Mouse (Mus musculus) cortical plate, adult 2 months (tissue): ENCODE results near the gene Sgms1. TPM values are rescaled to one million over a fixed set of nuclear protein-coding genes. Genes with fewer than 3 reads are reported as not detected.

Experiments
- H3K27ac ChIP-seq: fragments of 200-500 bp; 2 replicates; pipeline ENCODE4 v1.5.1; 2012; ENCODE audit warnings: low read length, control low read depth, inconsistent platforms; ENCODE audit not compliant: insufficient read depth
- H3K4me1 ChIP-seq: fragments of 200-500 bp; 2 replicates; pipeline ENCODE4 v1.6.1; 2011; ENCODE audit warnings: low read length; ENCODE audit not compliant: control insufficient read depth, insufficient read depth
- H3K4me3 ChIP-seq: fragments of 200-500 bp; 2 replicates; pipeline ENCODE4 v1.5.1; 2011; ENCODE audit warnings: mild to moderate bottlenecking, low read length, control low read depth; ENCODE audit not compliant: insufficient read depth
- CTCF ChIP-seq: fragments of 200-500 bp; IDR thresholded peaks from 2 replicates; pipeline ENCODE4 v1.5.1; 2011; ENCODE audit warnings: mild to moderate bottlenecking, control low read depth, low read length; ENCODE audit not compliant: insufficient read depth; ENCODE audit errors: extremely low read depth
- POLR2A ChIP-seq: fragments of 200-500 bp; IDR thresholded peaks from 2 replicates; pipeline ENCODE4 v1.6.1; 2011; ENCODE audit warnings: mild to moderate bottlenecking, low read length, control low read depth; ENCODE audit not compliant: insufficient read depth; ENCODE audit errors: extremely low read depth
- polyA plus RNA-seq: library from polyadenylated mRNA; depleted of rRNA; stranded (reverse); fragments of >200 nt; gene quantifications from 2 replicates; pipeline ENCODE4 v1.2.3, GENCODE M21; 2012

The Sgms1 gene
- polyA plus RNA-seq, 1 experiment = 34.3 TPM

- no peak overlapping the region for H3K4me3 ChIP-seq
- H3K4me1 ChIP-seq = no peaks in the 10 kb centered on the region
- no peak for TF ChIP-seq CTCF
- no peak for TF ChIP-seq POLR2A
- no peak overlapping the region for H3K27ac ChIP-seq
These were observed 265.4 kb downstream of the Sgms1 start for GRCm38 (mm10) chr19:32124155-32124554.

- TF ChIP-seq POLR2A (no peak), CTCF (no peak)
- Histone ChIP-seq H3K27ac (no peak overlapping the region), H3K4me1 (no peaks in the 10 kb centered on the region), H3K4me3 (no peak overlapping the region)
These were observed 266.3 kb downstream of the Sgms1 start for GRCm38 (mm10) chr19:32123196-32123595.

DNA sequence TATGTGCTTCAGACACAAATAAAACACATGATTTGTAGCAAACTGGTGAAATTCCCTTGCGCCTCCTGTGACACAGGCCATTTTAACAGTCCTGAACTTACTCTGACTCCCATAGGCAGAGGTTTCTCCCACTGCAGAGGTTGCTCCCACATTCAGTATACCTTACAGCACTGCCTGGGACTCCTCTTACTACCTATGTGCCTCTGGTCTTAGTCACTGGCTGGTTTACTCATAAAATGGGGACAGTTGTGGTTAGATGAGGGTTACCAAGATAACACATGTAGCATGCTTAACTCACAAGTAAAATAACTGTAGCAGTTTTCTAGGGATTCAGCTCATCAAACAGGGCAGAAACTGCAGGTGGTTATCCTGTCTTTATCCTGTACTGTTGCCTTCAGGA lies 268.7 kb downstream of the Sgms1 start:
- TF ChIP-seq CTCF = no peak
- no peak for TF ChIP-seq POLR2A
- H3K27ac ChIP-seq = no peak overlapping the region
- no peak overlapping the region for H3K4me3 ChIP-seq
- H3K4me1 ChIP-seq = no peaks in the 10 kb centered on the region

DNA sequence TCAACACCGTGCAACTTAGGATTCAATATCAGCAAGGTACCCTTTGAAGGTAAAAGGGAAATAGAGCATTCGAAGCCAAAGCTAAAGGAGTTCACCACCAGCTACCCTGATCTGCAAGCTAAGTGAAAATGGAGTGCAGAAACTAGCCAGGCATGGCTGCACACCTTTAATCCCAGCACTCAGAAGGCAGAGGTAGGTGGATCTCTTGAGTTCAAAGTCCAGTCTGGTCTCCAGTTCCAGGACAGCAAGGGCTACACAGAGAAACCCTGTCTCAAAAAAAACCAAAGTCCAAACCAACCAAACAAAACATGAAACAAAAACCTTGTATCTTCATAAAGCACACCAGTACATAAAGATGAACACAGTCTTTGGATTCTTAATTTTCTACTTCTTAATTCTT lies 269.8 kb downstream of the Sgms1 start:
- Histone ChIP-seq H3K4me1 (no peaks in the 10 kb centered on the region), H3K4me3 (no peak overlapping the region), H3K27ac (no peak overlapping the region)
- no peak for TF ChIP-seq POLR2A
- no peak for TF ChIP-seq CTCF

DNA sequence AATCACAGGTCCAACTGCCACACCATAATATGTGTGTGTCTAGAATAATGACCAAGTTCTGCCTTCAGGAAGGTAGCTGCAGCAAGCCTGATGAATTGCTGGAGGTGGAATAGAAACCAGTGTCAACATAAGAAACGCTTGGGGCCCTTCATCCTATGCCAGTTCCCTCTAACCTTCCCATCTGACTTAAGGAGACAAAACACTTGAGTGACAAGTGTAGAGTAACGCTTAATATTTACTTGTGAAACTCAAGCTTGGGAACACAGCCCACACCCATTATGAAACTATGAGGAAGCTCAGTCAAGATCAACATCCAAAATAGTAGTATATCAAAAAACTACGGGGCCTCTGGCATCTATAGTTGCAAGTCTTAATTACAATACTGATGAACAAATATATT lies 271.0 kb downstream of the Sgms1 start:
- TF ChIP-seq POLR2A (no peak), CTCF (no peak)
- Histone ChIP-seq H3K27ac (no peak overlapping the region), H3K4me1 (no peaks in the 10 kb centered on the region), H3K4me3 (no peak overlapping the region)

GRCm38 (mm10) chr19:32117484-32118018 lies 272.0 kb downstream of the Sgms1 start:
- no peak overlapping the region for H3K27ac ChIP-seq
- no peak overlapping the region for H3K4me3 ChIP-seq
- no peak for TF ChIP-seq POLR2A
- TF ChIP-seq CTCF = 0 out of 2 replicates have a peak, but pooled peaks have one; percentile 20
- no peaks in the 10 kb centered on the region for H3K4me1 ChIP-seq

- no peaks in the 10 kb centered on the region for H3K4me1 ChIP-seq
- no peak overlapping the region for H3K27ac ChIP-seq
- no peak overlapping the region for H3K4me3 ChIP-seq
- TF ChIP-seq POLR2A = no peak
- no peak for TF ChIP-seq CTCF
These were observed 277.4 kb downstream of the Sgms1 start for GRCm38 (mm10) chr19:32111866-32112790.

- peaks cover 2% of the 10 kb centered on the region; the same call in 1 of the 2 replicates for H3K4me1 ChIP-seq
- H3K27ac ChIP-seq = 0 out of 2 replicates have a peak within 1 kb of the TSS, but pooled peaks have one; percentile 41
- TF ChIP-seq CTCF = no peak
- TF ChIP-seq POLR2A = peak; percentile 48; the same call in 1 of the 2 replicates
- H3K4me3 ChIP-seq = peak within 1 kb of the TSS; percentile 70
These were observed 281.7 kb downstream of the Sgms1 start, which contains the start of gene Asah2 for GRCm38 (mm10) chr19:32107771-32108306. TSS of gene Asah2 (minus strand) at chr19:32108211.

- no peak overlapping the region for H3K4me3 ChIP-seq
- peaks cover 2% of the 10 kb centered on the region; the same call in 1 of the 2 replicates for H3K4me1 ChIP-seq
- TF ChIP-seq CTCF = no peak
- TF ChIP-seq POLR2A = no peak
- H3K27ac ChIP-seq = no peak overlapping the region
These were observed 282.8 kb downstream of the Sgms1 start for GRCm38 (mm10) chr19:32106750-32107149.

DNA sequence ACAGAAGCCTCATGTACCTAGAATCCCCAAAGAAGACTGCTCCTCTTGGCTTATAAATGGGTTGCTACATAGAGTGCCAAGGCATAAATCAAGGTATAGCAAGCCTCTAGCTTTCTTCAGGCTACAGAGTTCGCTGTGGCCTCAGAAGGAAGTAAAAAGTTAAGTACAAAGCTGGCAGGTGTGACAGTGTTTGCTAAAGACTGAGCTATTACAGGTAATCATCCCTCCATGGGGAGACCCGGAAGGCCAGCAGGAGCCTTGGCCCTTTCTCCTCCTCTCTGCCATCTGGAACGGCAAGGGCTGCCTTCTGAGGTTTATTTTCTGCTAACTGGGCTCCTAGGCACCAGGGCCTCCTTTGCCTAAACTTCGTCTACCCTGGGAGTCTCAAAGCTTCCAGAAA lies 285.3 kb downstream of the Sgms1 start:
- H3K27ac ChIP-seq = no peak overlapping the region
- TF ChIP-seq POLR2A (no peak), CTCF (no peak)
- H3K4me3 ChIP-seq = no peak overlapping the region
- H3K4me1 ChIP-seq = peaks cover 2% of the 10 kb centered on the region; the same call in 1 of the 2 replicates
